Mouse (Mus musculus): ENCODE data around the gene Mdm2. TPM values are rescaled to one million over a fixed set of nuclear protein-coding genes. Genes with fewer than 3 reads are reported as not detected.

Mdm2 gene
- total and polyA plus RNA-seq, 2 experiments from 2014 or later: 31.3 to 93.0 TPM

DNA sequence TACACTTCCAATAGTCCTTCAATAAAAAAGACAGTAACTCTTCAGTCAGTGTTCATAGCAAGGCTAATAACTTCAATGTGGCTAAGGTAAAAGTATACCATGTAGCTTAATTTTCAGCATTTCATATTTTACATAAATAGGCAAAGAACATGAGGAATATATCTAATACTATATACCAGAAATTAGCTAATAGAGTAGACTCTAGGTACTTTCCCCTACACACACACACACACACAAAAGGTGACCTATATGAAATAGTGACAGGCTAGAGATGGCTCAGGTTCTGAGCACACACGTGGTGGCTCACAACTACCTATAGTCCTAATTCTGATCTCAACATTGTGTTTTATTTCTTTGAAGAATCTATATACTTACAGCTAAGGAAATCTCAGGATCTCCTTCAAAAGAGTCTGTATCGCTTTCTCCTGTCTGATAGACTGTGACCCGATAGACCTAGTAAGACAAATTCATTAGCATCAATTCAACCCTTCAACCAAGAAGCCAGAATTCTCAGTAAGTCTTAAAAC is 19.7 kb downstream of the Mdm2 start:
- Histone ChIP-seq H3K4me3 (ENCODE audit: low read depth, low read length) (no peak overlapping the region), H3K9ac (replicated peaks; ENCODE audit: low read depth, low read length) (no peak overlapping the region), H3K9me3 (replicated peaks; ENCODE audit: control insufficient read depth, low read length) (no peaks in the 10 kb centered on the region), H3K4me1 (ENCODE audit: control insufficient read depth, insufficient read depth) (no peaks in the 10 kb centered on the region), H3K27me3 (ENCODE audit: control insufficient read depth, insufficient read depth, low read length) (no peaks in the 10 kb centered on the region), H3K27ac (ENCODE audit: low read depth) (no peak overlapping the region), H3K36me3 (replicated peaks; ENCODE audit: control insufficient read depth, insufficient read depth, low read length) (peaks cover 69% of the 10 kb centered on the region), H3K4me2 (ENCODE audit: low read depth, low read length) (no peak overlapping the region)
- no peak for TF ChIP-seq CTCF (IDR thresholded peaks at IDR 0.05; ENCODE audit: low read depth)
- no peak for TF ChIP-seq EP300 (IDR thresholded peaks at IDR 0.05; ENCODE audit: low read depth)
- no peak for ATAC-seq (ENCODE audit: insufficient read depth, low read depth)
- WGBS: 89% methylated on average over 3 of the region's 3 CpGs
- no peak for DNase-seq (ENCODE audit: low spot score)

DNA sequence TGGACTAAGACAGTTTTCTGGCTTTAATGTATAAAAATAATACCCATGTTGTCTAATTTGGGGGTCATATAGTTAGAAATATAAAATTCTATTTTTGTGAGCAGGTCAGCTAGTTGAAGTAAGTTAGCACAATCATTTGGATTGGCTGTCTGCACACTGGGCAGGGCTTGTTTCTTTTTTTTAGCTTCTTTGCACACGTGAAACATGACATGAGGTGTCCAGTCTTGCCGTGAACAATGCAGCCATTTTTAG is 20.5 kb downstream of the Mdm2 start:
- Histone ChIP-seq H3K4me1 (ENCODE audit: control insufficient read depth, insufficient read depth) (no peaks in the 10 kb centered on the region), H3K4me2 (ENCODE audit: low read depth, low read length) (no peak overlapping the region), H3K9me3 (replicated peaks; ENCODE audit: control insufficient read depth, low read length) (no peaks in the 10 kb centered on the region), H3K27me3 (ENCODE audit: control insufficient read depth, insufficient read depth, low read length) (no peaks in the 10 kb centered on the region), H3K4me3 (ENCODE audit: low read depth, low read length) (no peak overlapping the region), H3K27ac (ENCODE audit: low read depth) (no peak overlapping the region), H3K36me3 (replicated peaks; ENCODE audit: control insufficient read depth, insufficient read depth, low read length) (peaks cover 62% of the 10 kb centered on the region), H3K9ac (replicated peaks; ENCODE audit: low read depth, low read length) (no peak overlapping the region)
- 60% methylated on average over 2 of the region's 2 CpGs for WGBS
- no peak for TF ChIP-seq CTCF (IDR thresholded peaks at IDR 0.05; ENCODE audit: low read depth)
- no peak for TF ChIP-seq EP300 (IDR thresholded peaks at IDR 0.05; ENCODE audit: low read depth)
- ATAC-seq (ENCODE audit: insufficient read depth, low read depth) (no peak), DNase-seq (ENCODE audit: low spot score) (no peak)

GRCm38 (mm10) chr10:117689297-117690100 is 21.1 kb downstream of the Mdm2 start:
- Histone ChIP-seq H3K9me3 (replicated peaks; ENCODE audit: control insufficient read depth, low read length) (no peaks in the 10 kb centered on the region), H3K36me3 (replicated peaks; ENCODE audit: control insufficient read depth, insufficient read depth, low read length) (peaks cover 56% of the 10 kb centered on the region), H3K4me2 (ENCODE audit: low read depth, low read length) (no peak overlapping the region), H3K4me1 (ENCODE audit: control insufficient read depth, insufficient read depth) (no peaks in the 10 kb centered on the region), H3K27me3 (ENCODE audit: control insufficient read depth, insufficient read depth, low read length) (no peaks in the 10 kb centered on the region), H3K9ac (replicated peaks; ENCODE audit: low read depth, low read length) (no peak overlapping the region), H3K27ac (ENCODE audit: low read depth) (no peak overlapping the region), H3K4me3 (ENCODE audit: low read depth, low read length) (no peak overlapping the region)
- TF ChIP-seq CTCF (IDR thresholded peaks at IDR 0.05; ENCODE audit: low read depth) (no peak), EP300 (IDR thresholded peaks at IDR 0.05; ENCODE audit: low read depth) (no peak)
- ATAC-seq (ENCODE audit: insufficient read depth, low read depth): no peak
- DNase-seq (ENCODE audit: low spot score): no peak
- 97% methylated on average over 11 of the region's 11 CpGs for WGBS

GRCm38 (mm10) chr10:117688204-117689151 is 22.1 kb downstream of the Mdm2 start:
- Histone ChIP-seq H3K4me2 (ENCODE audit: low read depth, low read length) (no peak overlapping the region), H3K36me3 (replicated peaks; ENCODE audit: control insufficient read depth, insufficient read depth, low read length) (peaks cover 49% of the 10 kb centered on the region), H3K4me1 (ENCODE audit: control insufficient read depth, insufficient read depth) (no peaks in the 10 kb centered on the region), H3K9me3 (replicated peaks; ENCODE audit: control insufficient read depth, low read length) (no peaks in the 10 kb centered on the region), H3K27ac (ENCODE audit: low read depth) (no peak overlapping the region), H3K9ac (replicated peaks; ENCODE audit: low read depth, low read length) (no peak overlapping the region), H3K27me3 (ENCODE audit: control insufficient read depth, insufficient read depth, low read length) (no peaks in the 10 kb centered on the region), H3K4me3 (ENCODE audit: low read depth, low read length) (no peak overlapping the region)
- no peak; the same call in 1 of the 2 replicates for ATAC-seq (ENCODE audit: insufficient read depth, low read depth)
- no peak for DNase-seq (ENCODE audit: low spot score)
- no peak for TF ChIP-seq EP300 (IDR thresholded peaks at IDR 0.05; ENCODE audit: low read depth)
- peak; percentile 31 for TF ChIP-seq CTCF (IDR thresholded peaks at IDR 0.05; ENCODE audit: low read depth)
- 84% methylated on average over 13 of the region's 13 CpGs for WGBS

GRCm38 (mm10) chr10:117687577-117687976 is 23.0 kb downstream of the Mdm2 start:
- Histone ChIP-seq H3K27ac (ENCODE audit: low read depth) (no peak overlapping the region), H3K9ac (replicated peaks; ENCODE audit: low read depth, low read length) (no peak overlapping the region), H3K9me3 (replicated peaks; ENCODE audit: control insufficient read depth, low read length) (no peaks in the 10 kb centered on the region), H3K4me3 (ENCODE audit: low read depth, low read length) (no peak overlapping the region), H3K4me1 (ENCODE audit: control insufficient read depth, insufficient read depth) (no peaks in the 10 kb centered on the region), H3K27me3 (ENCODE audit: control insufficient read depth, insufficient read depth, low read length) (no peaks in the 10 kb centered on the region), H3K4me2 (ENCODE audit: low read depth, low read length) (no peak overlapping the region), H3K36me3 (replicated peaks; ENCODE audit: control insufficient read depth, insufficient read depth, low read length) (peaks cover 42% of the 10 kb centered on the region)
- no peak for ATAC-seq (ENCODE audit: insufficient read depth, low read depth)
- TF ChIP-seq EP300 (IDR thresholded peaks at IDR 0.05; ENCODE audit: low read depth) (no peak), CTCF (IDR thresholded peaks at IDR 0.05; ENCODE audit: low read depth) (no peak)
- DNase-seq (ENCODE audit: low spot score): no peak
- 87% methylated on average over 7 of the region's 7 CpGs for WGBS
